Mouse (Mus musculus) lung, postnatal 0 days (tissue): ENCODE results near the gene Ccdc13. TPM values are rescaled to one million over a fixed set of nuclear protein-coding genes. Genes with fewer than 3 reads are reported as not detected.

Source experiments
- ATAC-seq: fragments of 200-750 bp; cut with Nextera tagmentation; 2 replicates; pipeline ENCODE4 v1.8.0; 2017; ENCODE audit warnings: moderate library complexity
- DNase-seq: peaks from one replicate; pipeline ENCODE4 v3.0.0-alpha.2; 2016; ENCODE audit warnings: low spot score
- H3K27ac ChIP-seq: fragments of 300-500 bp; sonication (generic); 2 replicates; pipeline ENCODE4 v1.5.1; 2014; ENCODE audit warnings: antibody characterized with exemption, mild to moderate bottlenecking, low read length, mixed read lengths
- H3K27me3 ChIP-seq: fragments of 300-500 bp; sonication (generic); replicated peaks from 2 replicates; pipeline ENCODE4 v1.6.1; 2014; ENCODE audit warnings: low read length, mixed read lengths; ENCODE audit not compliant: insufficient read depth
- H3K36me3 ChIP-seq: fragments of 300-500 bp; sonication (generic); 2 replicates; pipeline ENCODE4 v1.6.1; 2014; ENCODE audit warnings: low read length, mixed read lengths; ENCODE audit not compliant: insufficient read depth
- H3K4me1 ChIP-seq: fragments of 300-500 bp; sonication (generic); 2 replicates; pipeline ENCODE4 v1.6.1; 2014; ENCODE audit warnings: antibody characterized with exemption, low read depth, low read length, mixed read lengths; ENCODE audit not compliant: insufficient read depth
- H3K4me2 ChIP-seq: fragments of 300-500 bp; sonication (generic); replicated peaks from 2 replicates; pipeline ENCODE4 v1.6.1; 2014; ENCODE audit warnings: low read depth, mild to moderate bottlenecking, low read length, moderate library complexity, mixed read lengths
- H3K4me3 ChIP-seq: fragments of 300-500 bp; sonication (generic); 2 replicates; pipeline ENCODE4 v1.5.1; 2014; ENCODE audit warnings: low read depth, low read length
- H3K9ac ChIP-seq: fragments of 300-500 bp; sonication (generic); replicated peaks from 2 replicates; pipeline ENCODE4 v1.6.1; 2014; ENCODE audit warnings: low read depth, mild to moderate bottlenecking
- H3K9me3 ChIP-seq: fragments of 300-500 bp; sonication (generic); 2 replicates; pipeline ENCODE4 v1.6.1; 2016; ENCODE audit warnings: low read length, mixed read lengths
- CTCF ChIP-seq: IDR thresholded peaks from 2 replicates; pipeline ENCODE4 v1.5.1; 2016; ENCODE audit warnings: antibody characterized with exemption, mild to moderate bottlenecking
- EP300 ChIP-seq: IDR thresholded peaks from 2 replicates; pipeline ENCODE4 v1.6.1; 2016; ENCODE audit warnings: antibody characterized with exemption, mild to moderate bottlenecking, control low read depth
- WGBS: fragments of 180-500 bp; shearing (Covaris S2); extraction: QIAGEN DNeasy Blood & Tissue Kit; methylation state at CpG from one replicate; pipeline ENCODE4 v1.1.7; 2014; 5-methylcytosine and 5-hydroxymethylcytosine counted together
- polyA plus RNA-seq: library from polyadenylated mRNA; unstranded; fragments of >200 nt; fragmentation: Nextera tagmentation; extraction: Ambion mirVana; gene quantifications from 2 replicates; pipeline ENCODE4 v1.2.1, GENCODE M21; 2015

Ccdc13 gene
- 1.8 and 2.0 TPM in 2 replicates for polyA plus RNA-seq

DNA sequence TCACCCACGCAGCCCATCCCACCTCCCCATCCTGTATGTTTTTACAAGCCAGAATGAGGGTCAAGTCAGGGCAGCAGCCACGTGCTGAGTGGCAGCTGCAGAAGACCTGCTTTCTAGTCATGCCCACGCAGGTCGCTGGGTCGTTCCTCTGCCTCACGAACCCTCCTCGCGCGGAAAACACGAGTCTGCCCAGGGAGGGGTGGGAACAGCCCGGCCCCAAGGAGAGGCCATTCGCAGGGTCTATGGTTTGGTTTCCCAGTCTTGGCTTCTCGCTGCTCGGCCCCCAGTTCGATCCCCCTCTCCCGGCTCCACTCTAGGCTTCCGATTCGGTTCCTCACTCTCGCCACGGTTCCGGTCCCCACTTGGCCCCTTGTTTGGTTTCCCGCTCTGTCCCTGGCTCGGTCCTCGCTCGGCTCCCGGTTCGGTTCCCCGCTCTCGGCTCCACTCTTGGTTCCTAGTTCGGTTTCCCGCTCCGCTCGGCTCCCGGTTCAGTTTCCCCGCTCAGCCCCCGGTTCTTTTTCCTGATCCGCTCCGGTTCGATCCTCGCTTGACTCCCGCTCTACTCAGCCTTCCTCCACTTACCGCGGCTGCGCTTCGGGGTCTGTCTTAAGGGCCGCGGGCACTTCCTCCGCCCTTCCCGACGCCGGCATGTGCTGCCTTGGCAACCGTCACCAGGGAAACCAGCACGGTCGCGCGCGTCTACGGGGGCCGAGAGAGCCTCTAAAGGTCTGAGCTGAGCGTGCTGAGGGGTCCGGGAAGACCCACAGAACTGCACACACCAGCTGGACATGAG is at the start of gene Ccdc13:
Gene Ccdc13 (minus strand): TSS at position 633 of the 793 bp plus-strand sequence.
- TF ChIP-seq EP300 (no peak), CTCF (no peak)

DNA sequence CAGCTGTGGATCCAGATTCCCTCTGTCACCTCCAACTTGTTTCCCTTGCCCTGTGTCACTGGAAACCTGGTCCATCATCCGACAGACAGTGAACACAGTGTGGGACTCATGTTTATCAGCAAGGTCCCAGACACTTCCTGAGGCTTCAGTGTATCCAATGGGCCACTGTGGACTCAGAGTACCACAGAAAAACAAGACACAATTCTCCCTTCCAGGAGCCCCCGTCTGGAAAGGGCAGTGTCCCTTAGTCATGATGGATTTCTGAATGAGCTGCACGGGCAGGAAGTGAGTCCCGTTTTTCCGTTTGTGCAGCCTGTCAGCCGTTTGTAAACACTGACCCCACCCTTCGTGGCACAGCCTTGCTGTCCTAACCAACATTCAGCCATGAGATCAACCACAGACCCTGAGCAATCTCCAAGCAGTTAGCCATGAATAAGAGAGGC is 42.8 kb upstream of the Ccdc13 start:
- Histone ChIP-seq H3K36me3 (no peaks in the 10 kb centered on the region), H3K9ac (no peak overlapping the region), H3K4me2 (no peak overlapping the region), H3K27me3 (no peaks in the 10 kb centered on the region), H3K4me3 (no peak overlapping the region), H3K9me3 (no peaks in the 10 kb centered on the region), H3K27ac (peak overlapping the region; percentile 70; the same call in 1 of the 2 replicates), H3K4me1 (no peaks in the 10 kb centered on the region)
- ATAC-seq = peak; percentile 91
- 23% methylated on average over 7 of the region's 7 CpGs for WGBS
- peak; percentile 79 for DNase-seq
- TF ChIP-seq EP300 (peak; percentile 95), CTCF (no peak)

More for the DNA sequence above, at the start of gene Ccdc13:
- H3K9me3 ChIP-seq = no peaks in the 10 kb centered on the region
- ATAC-seq (peak; percentile 85), DNase-seq (peak; percentile 68)
- H3K4me2 ChIP-seq = peak within 1 kb of the TSS; percentile 81
- no peak within 1 kb of the TSS for H3K27ac ChIP-seq
- no peaks in the 10 kb centered on the region for H3K27me3 ChIP-seq
- H3K4me1 ChIP-seq = no peaks in the 10 kb centered on the region; the same call in none of the 2 replicates
- H3K4me3 ChIP-seq = peak within 1 kb of the TSS; percentile 43
- no peaks in the 10 kb centered on the region for H3K36me3 ChIP-seq
- 5% methylated on average over 61 of the region's 61 CpGs for WGBS
- 0 out of 2 replicates have a peak within 1 kb of the TSS, but pooled peaks have one; percentile 29 for H3K9ac ChIP-seq

DNA sequence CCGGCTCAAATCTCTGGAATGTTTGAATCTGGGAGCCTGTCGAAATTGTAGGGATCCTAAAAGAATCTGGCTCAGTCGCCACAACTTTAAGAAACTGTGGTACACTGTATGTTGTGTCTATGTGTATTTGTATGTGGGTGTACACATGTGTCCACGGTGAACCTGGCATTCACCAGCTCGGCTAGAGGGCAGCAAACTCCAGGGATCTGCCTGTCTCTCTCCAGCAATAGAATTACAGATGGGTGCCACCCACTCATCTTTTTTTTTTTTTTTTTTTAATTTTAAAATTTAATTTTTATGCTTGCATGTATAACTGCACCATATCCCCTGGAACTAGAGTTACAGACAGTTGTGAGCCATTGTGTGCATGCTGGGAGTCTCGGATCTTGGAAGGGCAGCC is 42.0 kb upstream of the Ccdc13 start:
- DNase-seq (no peak), ATAC-seq (peak; percentile 24; the same call in 1 of the 2 replicates)
- H3K27ac ChIP-seq = peak overlapping the region; percentile 70
- H3K4me1 ChIP-seq = no peaks in the 10 kb centered on the region
- no peaks in the 10 kb centered on the region for H3K36me3 ChIP-seq
- H3K4me2 ChIP-seq = no peak overlapping the region
- no peaks in the 10 kb centered on the region for H3K27me3 ChIP-seq
- H3K9me3 ChIP-seq = no peaks in the 10 kb centered on the region
- TF ChIP-seq CTCF = peak; percentile 41
- no peak for TF ChIP-seq EP300
- no peak overlapping the region for H3K4me3 ChIP-seq
- H3K9ac ChIP-seq = no peak overlapping the region
- 41% methylated on average over 6 of the region's 6 CpGs for WGBS

DNA sequence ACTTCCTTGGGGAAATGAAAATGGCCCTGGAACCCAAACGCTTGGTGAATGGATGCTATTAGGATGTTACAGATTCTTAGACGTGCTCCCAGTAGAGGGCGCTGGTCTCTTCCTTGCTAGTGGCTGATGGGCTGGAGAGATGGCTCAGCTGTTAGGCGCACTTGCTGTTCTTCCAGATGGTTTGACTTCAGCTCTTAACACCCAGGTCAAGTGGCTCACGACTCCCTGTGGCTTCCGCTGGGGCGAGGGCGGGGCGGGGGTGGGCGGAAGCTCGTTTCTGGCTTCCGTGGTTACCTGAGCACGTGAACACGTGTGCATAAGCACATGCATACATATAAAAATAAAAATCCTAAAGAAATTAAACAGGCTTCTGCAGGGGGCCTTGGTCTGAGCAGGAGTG is 41.6 kb upstream of the Ccdc13 start:
- Histone ChIP-seq H3K36me3 (no peaks in the 10 kb centered on the region), H3K9me3 (no peaks in the 10 kb centered on the region), H3K4me1 (no peaks in the 10 kb centered on the region), H3K4me3 (no peak overlapping the region), H3K27me3 (no peaks in the 10 kb centered on the region), H3K27ac (peak overlapping the region; percentile 70; the same call in 1 of the 2 replicates), H3K4me2 (no peak overlapping the region), H3K9ac (no peak overlapping the region)
- TF ChIP-seq EP300 (no peak), CTCF (peak; percentile 82)
- ATAC-seq = peak; percentile 44
- peak; percentile 91 for DNase-seq
- WGBS = 17% methylated on average over 14 of the region's 14 CpGs

DNA sequence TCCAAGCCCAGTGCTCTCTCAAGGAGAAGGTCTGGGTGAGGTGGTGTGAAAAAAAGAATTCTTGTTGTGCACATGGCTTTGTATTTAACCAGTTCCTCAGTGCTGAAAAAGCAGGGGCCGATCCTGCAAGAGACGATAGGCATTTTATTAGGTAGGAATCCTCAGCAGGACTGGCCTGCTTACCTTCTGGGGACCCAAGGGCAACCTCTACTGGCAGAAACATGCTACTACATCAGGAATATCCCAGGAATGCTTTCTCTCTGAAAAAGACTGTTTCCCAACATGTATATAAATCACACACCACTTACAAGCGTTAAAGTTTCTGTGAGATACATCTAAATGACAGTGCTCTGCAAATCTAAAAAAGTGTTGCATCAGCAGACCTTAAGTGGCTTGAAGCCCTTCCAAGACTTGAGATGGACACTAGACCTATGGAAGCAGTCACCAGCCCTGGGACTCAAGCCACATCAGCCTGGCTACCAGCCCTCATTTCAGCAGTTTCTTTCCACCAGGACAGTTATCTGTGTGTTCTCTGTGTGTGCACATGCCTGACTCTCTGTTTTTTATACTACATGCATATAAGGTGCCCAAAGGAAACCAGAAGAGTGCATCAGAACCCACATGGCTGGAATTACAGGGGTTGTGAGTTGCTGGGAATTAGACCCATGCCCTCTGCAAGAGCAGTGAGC is 37.9 kb upstream of the Ccdc13 start:
- Histone ChIP-seq H3K9me3 (no peaks in the 10 kb centered on the region), H3K36me3 (no peaks in the 10 kb centered on the region), H3K4me1 (no peaks in the 10 kb centered on the region), H3K27ac (0 out of 2 replicates have a peak overlapping the region, but pooled peaks have one; percentile 14), H3K4me3 (no peak overlapping the region), H3K9ac (no peak overlapping the region), H3K4me2 (no peak overlapping the region), H3K27me3 (no peaks in the 10 kb centered on the region)
- TF ChIP-seq CTCF = peak; percentile 93
- TF ChIP-seq EP300 = no peak
- ATAC-seq (0 out of 2 replicates have a peak, but pooled peaks have one; percentile 13), DNase-seq (peak; percentile 86)
- 9% methylated on average over 3 of the region's 3 CpGs for WGBS

DNA sequence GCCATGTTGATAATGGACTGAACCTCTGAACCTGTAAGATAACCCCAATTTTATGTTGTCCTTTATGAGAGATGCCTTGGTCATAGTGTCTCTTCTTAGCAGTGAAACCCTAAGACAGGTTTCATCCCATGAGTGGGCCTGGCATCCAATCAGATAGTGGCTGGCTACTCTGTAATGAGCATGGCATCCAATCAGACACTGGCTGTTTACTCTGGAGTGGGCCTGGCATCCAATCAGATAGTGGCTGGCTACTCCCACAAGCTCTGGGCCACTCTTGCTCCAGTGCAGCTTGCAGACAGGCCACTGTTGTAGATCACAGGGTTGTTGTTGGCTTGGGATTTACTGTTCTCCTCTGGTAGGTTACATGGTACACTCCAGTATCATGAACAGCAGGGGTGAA is 34.3 kb upstream of the Ccdc13 start:
- Histone ChIP-seq H3K36me3 (no peaks in the 10 kb centered on the region), H3K4me3 (no peak overlapping the region), H3K9ac (no peak overlapping the region), H3K27ac (no peak overlapping the region), H3K4me2 (no peak overlapping the region), H3K27me3 (no peaks in the 10 kb centered on the region), H3K4me1 (no peaks in the 10 kb centered on the region; the same call in 1 of the 2 replicates), H3K9me3 (no peaks in the 10 kb centered on the region)
- DNase-seq (no peak), ATAC-seq (no peak)
- no peak for TF ChIP-seq CTCF
- no peak for TF ChIP-seq EP300
